Mouse (Mus musculus) intestine, embryonic 16.5 days (tissue): ENCODE data around the gene Pappa. TPM values are rescaled to one million over a fixed set of nuclear protein-coding genes. Genes with fewer than 3 reads are reported as not detected.

Experiments
- ATAC-seq: fragments of 200-750 bp; cut with Nextera tagmentation; 2 replicates; pipeline ENCODE4 v1.8.0; 2017; ENCODE audit warnings: moderate TSS enrichment, moderate library complexity
- H3K27ac ChIP-seq: fragments of 300-500 bp; sonication (generic); 2 replicates; pipeline ENCODE4 v1.5.1; 2014; ENCODE audit warnings: mild to moderate bottlenecking, low read length
- H3K27me3 ChIP-seq: fragments of 300-500 bp; sonication (generic); replicated peaks from 2 replicates; pipeline ENCODE4 v1.6.1; 2014; ENCODE audit warnings: low read length, control low read depth, mixed read lengths; ENCODE audit not compliant: control insufficient read depth, insufficient read depth
- H3K36me3 ChIP-seq: fragments of 300-500 bp; sonication (generic); 2 replicates; pipeline ENCODE4 v1.6.1; 2014; ENCODE audit warnings: low read length, control low read depth; ENCODE audit not compliant: control insufficient read depth, insufficient read depth
- H3K4me1 ChIP-seq: fragments of 300-500 bp; sonication (generic); 2 replicates; pipeline ENCODE4 v1.6.1; 2014; ENCODE audit warnings: low read length, control low read depth, mixed read lengths; ENCODE audit not compliant: control insufficient read depth, insufficient read depth
- H3K4me2 ChIP-seq: fragments of 300-500 bp; sonication (generic); 2 replicates; pipeline ENCODE4 v1.6.1; 2014; ENCODE audit warnings: low read depth, low read length, control low read depth
- H3K4me3 ChIP-seq: fragments of 300-500 bp; sonication (generic); 2 replicates; pipeline ENCODE4 v1.5.1; 2014; ENCODE audit warnings: mild to moderate bottlenecking, low read length
- H3K9ac ChIP-seq: fragments of 300-500 bp; sonication (generic); 2 replicates; pipeline ENCODE4 v1.6.1; 2014; ENCODE audit warnings: low read depth, low read length
- H3K9me3 ChIP-seq: fragments of 300-500 bp; sonication (generic); 2 replicates; pipeline ENCODE4 v1.6.1; 2016; ENCODE audit warnings: low read length, control low read depth; ENCODE audit not compliant: control insufficient read depth
- WGBS: fragments of 180-500 bp; shearing (Covaris S2); extraction: QIAGEN DNeasy Blood & Tissue Kit; methylation state at CpG from one replicate; pipeline ENCODE4 v1.1.7; 2014; 5-methylcytosine and 5-hydroxymethylcytosine counted together
- polyA plus RNA-seq: library from polyadenylated mRNA; unstranded; fragments of >200 nt; fragmentation: Nextera tagmentation; extraction: Ambion mirVana; gene quantifications from 2 replicates; pipeline ENCODE4 v1.2.1, GENCODE M21; 2015

Gene Pappa
- polyA plus RNA-seq, 1 experiment from 2014 or later = 0.61 TPM

GRCm38 (mm10) chr4:65156231-65156630, 32.3 kb downstream of the Pappa start:
- no peaks in the 10 kb centered on the region for H3K9me3 ChIP-seq
- ATAC-seq = no peak
- no peaks in the 10 kb centered on the region for H3K4me1 ChIP-seq
- WGBS = 91% methylated on average over 10 of the region's 10 CpGs
- H3K9ac ChIP-seq = no peak overlapping the region
- H3K4me2 ChIP-seq = no peak overlapping the region
- H3K36me3 ChIP-seq = no peaks in the 10 kb centered on the region
- H3K4me3 ChIP-seq = no peak overlapping the region
- no peak overlapping the region for H3K27ac ChIP-seq
- H3K27me3 ChIP-seq = no peaks in the 10 kb centered on the region

GRCm38 (mm10) chr4:65158651-65159050, 34.7 kb downstream of the Pappa start:
- Histone ChIP-seq H3K4me2 (no peak overlapping the region), H3K36me3 (no peaks in the 10 kb centered on the region), H3K9me3 (no peaks in the 10 kb centered on the region), H3K4me1 (no peaks in the 10 kb centered on the region), H3K9ac (no peak overlapping the region), H3K27me3 (no peaks in the 10 kb centered on the region), H3K4me3 (no peak overlapping the region), H3K27ac (no peak overlapping the region)
- no peak for ATAC-seq
- 85% methylated on average over 3 of the region's 3 CpGs for WGBS

- Histone ChIP-seq H3K4me1 (no peaks in the 10 kb centered on the region), H3K9ac (no peak overlapping the region), H3K27me3 (no peaks in the 10 kb centered on the region), H3K4me2 (no peak overlapping the region), H3K9me3 (no peaks in the 10 kb centered on the region), H3K36me3 (no peaks in the 10 kb centered on the region), H3K27ac (no peak overlapping the region), H3K4me3 (no peak overlapping the region)
- no peak for ATAC-seq
- 60% methylated on average over 5 of the region's 5 CpGs for WGBS
Observed at GRCm38 (mm10) chr4:65159481-65159880, 35.5 kb downstream of the Pappa start.

GRCm38 (mm10) chr4:65163698-65164097, 39.7 kb downstream of the Pappa start:
- no peaks in the 10 kb centered on the region for H3K27me3 ChIP-seq

GRCm38 (mm10) chr4:65166288-65166835, 42.4 kb downstream of the Pappa start:
- H3K4me3 ChIP-seq = no peak overlapping the region
- no peaks in the 10 kb centered on the region for H3K4me1 ChIP-seq
- 71% methylated on average over 3 of the region's 3 CpGs for WGBS
- no peak overlapping the region for H3K27ac ChIP-seq
- no peaks in the 10 kb centered on the region for H3K27me3 ChIP-seq
- no peak overlapping the region for H3K9ac ChIP-seq
- H3K36me3 ChIP-seq = no peaks in the 10 kb centered on the region
- no peak for ATAC-seq
- H3K4me2 ChIP-seq = no peak overlapping the region
- no peaks in the 10 kb centered on the region for H3K9me3 ChIP-seq

More at GRCm38 (mm10) chr4:65163698-65164097, 39.7 kb downstream of the Pappa start:
- Histone ChIP-seq H3K4me3 (no peak overlapping the region), H3K4me1 (no peaks in the 10 kb centered on the region), H3K9ac (no peak overlapping the region), H3K27ac (no peak overlapping the region), H3K4me2 (no peak overlapping the region), H3K9me3 (no peaks in the 10 kb centered on the region), H3K36me3 (no peaks in the 10 kb centered on the region)
- 72% methylated on average over 3 of the region's 3 CpGs for WGBS
- ATAC-seq = no peak

- Histone ChIP-seq H3K9ac (no peak overlapping the region), H3K9me3 (no peaks in the 10 kb centered on the region), H3K36me3 (no peaks in the 10 kb centered on the region), H3K27me3 (no peaks in the 10 kb centered on the region), H3K4me2 (no peak overlapping the region), H3K4me3 (no peak overlapping the region), H3K4me1 (no peaks in the 10 kb centered on the region), H3K27ac (no peak overlapping the region)
- 82% methylated on average over 3 of the region's 3 CpGs for WGBS
- no peak for ATAC-seq
Observed at GRCm38 (mm10) chr4:65174505-65174904, 50.5 kb downstream of the Pappa start.

GRCm38 (mm10) chr4:65178146-65178545, 54.2 kb downstream of the Pappa start:
- Histone ChIP-seq H3K27me3 (no peaks in the 10 kb centered on the region), H3K4me1 (no peaks in the 10 kb centered on the region), H3K36me3 (no peaks in the 10 kb centered on the region), H3K4me3 (no peak overlapping the region), H3K9me3 (no peaks in the 10 kb centered on the region), H3K4me2 (no peak overlapping the region), H3K9ac (no peak overlapping the region), H3K27ac (no peak overlapping the region)
- 34% methylated on average over 1 of the region's 1 CpGs for WGBS
- ATAC-seq = no peak

- ATAC-seq = no peak
- Histone ChIP-seq H3K4me3 (no peak overlapping the region), H3K4me2 (no peak overlapping the region)
Observed at GRCm38 (mm10) chr4:65187236-65187635, 63.3 kb downstream of the Pappa start.

GRCm38 (mm10) chr4:65187716-65188115, 63.7 kb downstream of the Pappa start:
- ATAC-seq = no peak
- Histone ChIP-seq H3K9ac (no peak overlapping the region), H3K27ac (no peak overlapping the region), H3K9me3 (no peaks in the 10 kb centered on the region), H3K4me3 (no peak overlapping the region), H3K4me2 (no peak overlapping the region), H3K27me3 (no peaks in the 10 kb centered on the region), H3K36me3 (no peaks in the 10 kb centered on the region), H3K4me1 (no peaks in the 10 kb centered on the region)
- 91% methylated on average over 1 of the region's 1 CpGs for WGBS

More at GRCm38 (mm10) chr4:65187236-65187635, 63.3 kb downstream of the Pappa start:
- Histone ChIP-seq H3K27ac (no peak overlapping the region), H3K27me3 (no peaks in the 10 kb centered on the region), H3K9me3 (no peaks in the 10 kb centered on the region), H3K9ac (no peak overlapping the region), H3K4me1 (no peaks in the 10 kb centered on the region), H3K36me3 (no peaks in the 10 kb centered on the region)
- WGBS = 64% methylated on average over 2 of the region's 2 CpGs

GRCm38 (mm10) chr4:65188921-65189485, 65.0 kb downstream of the Pappa start:
- H3K4me1 ChIP-seq = no peaks in the 10 kb centered on the region
- no peaks in the 10 kb centered on the region for H3K27me3 ChIP-seq
- no peaks in the 10 kb centered on the region for H3K36me3 ChIP-seq
- H3K9me3 ChIP-seq = no peaks in the 10 kb centered on the region
- 70% methylated on average over 6 of the region's 6 CpGs for WGBS
- no peak for ATAC-seq
- no peak overlapping the region for H3K9ac ChIP-seq
- H3K4me2 ChIP-seq = no peak overlapping the region
- no peak overlapping the region for H3K4me3 ChIP-seq
- H3K27ac ChIP-seq = no peak overlapping the region
